Mouse (Mus musculus) kidney, postnatal 0 days (tissue): ENCODE measurements around the gene Mum1. TPM values are rescaled to one million over a fixed set of nuclear protein-coding genes. Genes with fewer than 3 reads are reported as not detected.

Experiments
- ATAC-seq: fragments of 200-750 bp; cut with Nextera tagmentation; replicated peaks from 2 replicates; pipeline ENCODE4 v1.8.0; 2017; ENCODE audit warnings: low read depth, moderate number of reproducible peaks, moderate TSS enrichment, moderate library complexity; ENCODE audit not compliant: low FRiP score
- DNase-seq: peaks from one replicate; pipeline ENCODE4 v3.0.0-alpha.2; 2016; ENCODE audit warnings: low spot score
- H3K27ac ChIP-seq: fragments of 300-500 bp; sonication (generic); 2 replicates; pipeline ENCODE4 v1.5.1; 2014; ENCODE audit warnings: mild to moderate bottlenecking
- H3K27me3 ChIP-seq: fragments of 300-500 bp; sonication (generic); 2 replicates; pipeline ENCODE4 v1.6.1; 2014; ENCODE audit warnings: low read length, mixed read lengths; ENCODE audit not compliant: insufficient read depth
- H3K36me3 ChIP-seq: fragments of 300-500 bp; sonication (generic); 2 replicates; pipeline ENCODE4 v1.6.1; 2014; ENCODE audit warnings: low read length, mixed read lengths; ENCODE audit not compliant: insufficient read depth
- H3K4me1 ChIP-seq: fragments of 300-500 bp; sonication (generic); replicated peaks from 2 replicates; pipeline ENCODE4 v1.6.1; 2014; ENCODE audit warnings: antibody characterized with exemption, low read length, mixed read lengths; ENCODE audit not compliant: insufficient read depth
- H3K4me2 ChIP-seq: fragments of 300-500 bp; sonication (generic); 2 replicates; pipeline ENCODE4 v1.6.1; 2014; ENCODE audit warnings: mild to moderate bottlenecking, low read length, moderate library complexity, mixed read lengths
- H3K4me3 ChIP-seq: fragments of 300-500 bp; sonication (generic); replicated peaks from 2 replicates; pipeline ENCODE4 v1.5.1; 2014; ENCODE audit warnings: low read depth, low read length
- H3K9ac ChIP-seq: fragments of 300-500 bp; sonication (generic); 2 replicates; pipeline ENCODE4 v1.6.1; 2014; ENCODE audit warnings: low read depth, low read length
- H3K9me3 ChIP-seq: fragments of 300-500 bp; sonication (generic); replicated peaks from 2 replicates; pipeline ENCODE4 v1.6.1; 2016; ENCODE audit warnings: low read length, inconsistent platforms, mixed read lengths
- CTCF ChIP-seq: IDR thresholded peaks from 2 replicates; pipeline ENCODE4 v1.5.1; 2016; ENCODE audit warnings: antibody characterized with exemption, low read depth, mild to moderate bottlenecking, moderate library complexity
- WGBS: fragments of 180-500 bp; shearing (Covaris S2); extraction: QIAGEN DNeasy Blood & Tissue Kit; methylation state at CpG from one replicate; pipeline ENCODE4 v1.1.7; 2014; 5-methylcytosine and 5-hydroxymethylcytosine counted together
- polyA plus RNA-seq: library from polyadenylated mRNA; unstranded; fragments of >200 nt; fragmentation: Nextera tagmentation; extraction: Ambion mirVana; gene quantifications from 2 replicates; pipeline ENCODE4 v1.2.1, GENCODE M21; 2015

Mum1 gene
- polyA plus RNA-seq, 1 experiment from 2014 or later, result 44.2 TPM

DNA sequence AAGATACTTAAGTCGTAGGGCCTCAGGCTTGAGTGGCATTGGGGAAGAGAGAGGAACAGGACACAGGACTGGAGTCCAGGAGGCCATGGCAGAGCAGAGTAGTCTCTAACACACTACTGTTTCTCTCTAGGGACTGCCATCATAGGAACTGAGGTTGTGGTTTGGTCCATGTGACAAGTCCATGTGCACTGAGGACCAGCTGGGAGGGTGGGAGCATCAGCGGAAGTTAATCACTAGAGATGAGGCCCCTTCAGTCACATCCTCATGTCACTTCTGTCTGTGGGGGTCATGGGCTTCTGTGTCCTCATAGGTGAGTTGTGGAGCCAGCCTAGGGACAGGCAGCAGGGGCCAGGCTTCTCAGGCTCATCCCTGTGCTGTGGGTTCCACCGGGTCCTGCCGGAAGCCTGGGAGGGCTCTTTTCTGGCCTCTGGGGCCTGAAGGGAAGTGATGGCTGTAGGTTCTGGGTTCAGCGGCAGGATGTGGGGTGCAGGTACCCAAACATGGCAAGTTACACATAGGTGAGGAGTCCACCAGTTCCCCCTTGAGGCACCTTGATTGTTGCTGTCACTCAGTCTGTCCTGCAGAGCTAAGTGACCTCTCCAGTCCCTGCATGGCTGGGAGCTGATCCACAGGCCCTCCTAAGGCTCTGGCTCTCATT lies 45.1 kb downstream of the Mum1 start:
- Histone ChIP-seq H3K36me3 (peaks cover 18% of the 10 kb centered on the region), H3K9me3 (no peaks in the 10 kb centered on the region), H3K4me1 (peaks cover 18% of the 10 kb centered on the region), H3K27ac (no peak overlapping the region), H3K4me2 (no peak overlapping the region), H3K27me3 (no peaks in the 10 kb centered on the region), H3K4me3 (no peak overlapping the region), H3K9ac (no peak overlapping the region)
- 80% methylated on average over 5 of the region's 5 CpGs for WGBS
- DNase-seq, result no peak
- TF ChIP-seq CTCF, result no peak
- no peak for ATAC-seq

DNA sequence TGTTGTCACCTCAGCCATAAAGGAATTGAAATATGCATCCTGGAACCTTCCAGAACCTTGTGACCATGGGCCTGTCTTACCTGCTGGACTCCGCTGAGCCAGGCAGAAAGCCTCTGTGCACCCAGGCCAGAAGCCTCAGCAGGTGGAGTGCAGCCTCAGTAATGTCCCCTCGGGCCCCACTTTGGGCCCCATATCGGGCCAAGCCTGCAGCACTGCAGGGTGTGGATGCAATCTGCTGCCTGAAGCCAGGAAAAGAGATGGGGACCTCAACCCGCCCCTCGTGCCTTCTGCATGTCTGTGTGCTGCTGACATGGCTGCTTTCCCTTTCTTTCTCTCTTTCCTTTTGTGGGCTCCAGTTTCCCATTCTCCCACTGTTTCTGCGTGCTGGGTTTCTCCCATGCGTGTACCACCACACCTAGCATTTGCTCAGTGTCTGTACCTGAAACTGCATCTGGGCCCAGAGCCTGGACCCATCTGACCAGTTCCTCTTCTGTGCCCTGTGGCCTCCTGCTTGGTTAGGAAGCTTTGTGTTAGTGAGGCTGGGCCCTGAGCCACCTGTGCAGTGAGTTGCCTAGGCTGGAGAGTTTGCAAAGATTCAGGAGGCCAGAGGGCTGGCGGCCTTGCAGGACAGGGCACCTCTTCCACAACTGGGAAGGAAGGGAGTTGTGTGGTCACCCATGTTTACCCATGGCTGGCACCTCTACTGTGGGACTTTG lies 45.8 kb downstream of the Mum1 start:
- Histone ChIP-seq H3K27ac (no peak overlapping the region; the same call in 1 of the 2 replicates), H3K4me3 (no peak overlapping the region), H3K36me3 (peaks cover 23% of the 10 kb centered on the region), H3K9me3 (no peaks in the 10 kb centered on the region), H3K4me2 (no peak overlapping the region), H3K4me1 (peaks cover 15% of the 10 kb centered on the region), H3K27me3 (no peaks in the 10 kb centered on the region), H3K9ac (0 out of 2 replicates have a peak overlapping the region, but pooled peaks have one; percentile 8)
- no peak for ATAC-seq
- DNase-seq, result no peak
- WGBS, result 87% methylated on average over 8 of the region's 8 CpGs
- no peak for TF ChIP-seq CTCF

DNA sequence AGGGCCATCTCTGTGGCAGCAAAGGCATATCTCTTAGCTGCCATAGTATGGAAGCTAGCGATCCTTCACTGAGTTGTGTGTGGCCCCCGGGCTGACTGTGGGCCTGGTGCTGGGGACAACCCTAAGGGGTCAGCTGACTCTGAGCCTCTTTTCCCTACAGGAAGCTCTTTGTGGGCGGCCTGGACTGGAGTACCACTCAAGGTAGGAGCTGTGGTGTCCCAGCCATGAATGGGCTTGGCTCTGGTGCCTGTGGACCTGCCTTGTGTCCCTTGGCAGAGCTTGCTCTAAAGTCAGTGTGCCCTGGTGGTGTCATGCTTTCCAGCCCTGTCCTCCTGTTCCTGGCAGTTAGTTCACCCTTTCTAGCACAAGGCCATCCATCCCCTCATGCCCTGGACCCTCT lies 47.6 kb downstream of the Mum1 start:
- Histone ChIP-seq H3K4me2 (no peak overlapping the region), H3K36me3 (peaks cover 39% of the 10 kb centered on the region), H3K9me3 (no peaks in the 10 kb centered on the region), H3K27ac (no peak overlapping the region), H3K4me3 (no peak overlapping the region), H3K4me1 (peaks cover 9% of the 10 kb centered on the region; the same call in 1 of the 2 replicates), H3K27me3 (no peaks in the 10 kb centered on the region), H3K9ac (no peak overlapping the region)
- no peak for DNase-seq
- TF ChIP-seq CTCF, result no peak
- no peak for ATAC-seq
- WGBS, result 82% methylated on average over 3 of the region's 3 CpGs

DNA sequence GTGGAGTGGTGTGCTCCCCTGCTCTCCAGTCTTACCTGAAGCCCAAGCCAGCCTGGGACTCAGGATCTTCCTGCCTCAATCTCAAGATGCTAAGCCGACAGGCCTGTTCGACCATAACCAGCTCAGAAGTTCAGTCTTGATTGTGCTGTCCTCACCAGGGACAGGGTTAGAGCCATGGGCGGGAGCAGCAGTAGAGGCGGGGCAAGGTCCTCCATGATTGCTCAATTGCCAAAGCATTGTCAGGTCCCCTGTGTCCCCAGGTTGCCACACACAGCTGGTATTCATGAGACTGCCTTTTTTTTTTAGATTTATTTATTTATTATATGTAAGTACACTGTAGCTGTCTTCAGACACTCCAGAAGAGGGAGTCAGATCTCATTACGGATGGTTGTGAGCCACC lies 50.0 kb downstream of the Mum1 start:
- no peaks in the 10 kb centered on the region for H3K27me3 ChIP-seq
- no peak overlapping the region for H3K27ac ChIP-seq
- peaks cover 5% of the 10 kb centered on the region; the same call in 1 of the 2 replicates for H3K4me1 ChIP-seq
- no peak overlapping the region for H3K9ac ChIP-seq
- H3K4me2 ChIP-seq, result no peak overlapping the region
- 82% methylated on average over 5 of the region's 5 CpGs for WGBS
- peaks cover 56% of the 10 kb centered on the region for H3K36me3 ChIP-seq
- no peaks in the 10 kb centered on the region for H3K9me3 ChIP-seq
- TF ChIP-seq CTCF, result no peak
- no peak for DNase-seq
- no peak overlapping the region for H3K4me3 ChIP-seq
- ATAC-seq, result no peak

DNA sequence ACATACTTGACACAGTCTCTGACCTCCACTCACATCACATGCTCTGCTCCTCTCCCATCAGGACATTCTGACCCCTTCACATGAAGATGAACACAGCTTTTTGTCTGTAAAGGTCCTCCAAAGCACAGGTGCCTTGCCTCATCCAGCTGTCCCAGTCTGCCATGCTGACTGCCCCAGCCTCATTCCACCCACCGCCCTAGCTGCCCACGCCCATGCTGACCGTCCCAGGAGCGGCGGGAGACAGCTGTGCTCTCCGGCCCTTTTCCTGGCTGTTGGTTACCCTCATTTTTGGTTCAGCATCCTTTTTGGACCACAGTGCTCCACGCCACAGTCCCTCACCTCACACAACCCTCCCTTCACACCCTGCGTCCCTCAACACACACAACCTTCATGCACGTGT lies 52.2 kb downstream of the Mum1 start:
- WGBS, result 89% methylated on average over 9 of the region's 9 CpGs
- Histone ChIP-seq H3K4me1 (no peaks in the 10 kb centered on the region), H3K9me3 (no peaks in the 10 kb centered on the region), H3K27ac (no peak overlapping the region), H3K36me3 (peaks cover 62% of the 10 kb centered on the region), H3K27me3 (no peaks in the 10 kb centered on the region), H3K4me2 (no peak overlapping the region), H3K9ac (no peak overlapping the region), H3K4me3 (no peak overlapping the region)
- no peak for TF ChIP-seq CTCF
- ATAC-seq, result no peak
- no peak for DNase-seq

DNA sequence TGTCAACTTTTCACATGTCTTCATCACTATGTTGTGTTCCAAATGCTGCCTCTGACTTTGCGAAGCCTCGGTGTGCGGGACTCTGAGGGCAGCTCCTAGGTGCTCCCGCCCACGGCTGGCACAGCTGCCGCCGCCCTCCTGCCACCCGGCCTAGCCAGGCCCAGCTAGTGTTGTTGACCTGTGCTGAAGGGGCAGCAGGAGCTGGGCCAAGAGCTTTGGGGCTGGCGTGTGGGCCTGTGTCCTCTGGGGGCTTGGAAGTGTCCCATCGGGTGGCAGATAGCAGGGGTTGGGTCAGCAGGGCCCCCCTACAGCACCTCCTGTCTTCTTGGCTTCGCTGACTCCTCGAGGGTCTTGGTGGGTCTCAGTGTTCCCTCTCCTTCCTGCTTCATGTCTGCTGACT lies 53.0 kb downstream of the Mum1 start:
- no peak for TF ChIP-seq CTCF
- Histone ChIP-seq H3K27me3 (no peaks in the 10 kb centered on the region), H3K4me2 (no peak overlapping the region), H3K27ac (0 out of 2 replicates have a peak overlapping the region, but pooled peaks have one; percentile 25), H3K36me3 (peaks cover 69% of the 10 kb centered on the region), H3K4me1 (no peaks in the 10 kb centered on the region), H3K9me3 (no peaks in the 10 kb centered on the region), H3K9ac (no peak overlapping the region), H3K4me3 (no peak overlapping the region)
- WGBS, result 83% methylated on average over 12 of the region's 12 CpGs
- ATAC-seq (no peak), DNase-seq (no peak)
